Mouse (Mus musculus): ENCODE measurements at regions not wholly inside any gene's neighbourhood (a gene's known extent, or its start where the extent isn't known, plus 50 kb on each side); places are given as distances from the start of the nearest gene placed in this dataset.

- no peak for TF ChIP-seq CTCF (IDR thresholded peaks at IDR 0.05; ENCODE audit: borderline replicate concordance, insufficient read depth, low read depth, low read length)
- TF ChIP-seq POLR2A (IDR thresholded peaks at IDR 0.05; ENCODE audit: borderline replicate concordance, insufficient read depth, low read length) = no peak
Measured at GRCm38 (mm10) chr2:75048071-75048470, 222.5 kb downstream of the Mtx2 start.
